Mouse (Mus musculus): ENCODE measurements at regions not wholly inside any gene's neighbourhood (a gene's known extent, or its start where the extent isn't known, plus 50 kb on each side); places are given as distances from the start of the nearest gene placed in this dataset.

DNA sequence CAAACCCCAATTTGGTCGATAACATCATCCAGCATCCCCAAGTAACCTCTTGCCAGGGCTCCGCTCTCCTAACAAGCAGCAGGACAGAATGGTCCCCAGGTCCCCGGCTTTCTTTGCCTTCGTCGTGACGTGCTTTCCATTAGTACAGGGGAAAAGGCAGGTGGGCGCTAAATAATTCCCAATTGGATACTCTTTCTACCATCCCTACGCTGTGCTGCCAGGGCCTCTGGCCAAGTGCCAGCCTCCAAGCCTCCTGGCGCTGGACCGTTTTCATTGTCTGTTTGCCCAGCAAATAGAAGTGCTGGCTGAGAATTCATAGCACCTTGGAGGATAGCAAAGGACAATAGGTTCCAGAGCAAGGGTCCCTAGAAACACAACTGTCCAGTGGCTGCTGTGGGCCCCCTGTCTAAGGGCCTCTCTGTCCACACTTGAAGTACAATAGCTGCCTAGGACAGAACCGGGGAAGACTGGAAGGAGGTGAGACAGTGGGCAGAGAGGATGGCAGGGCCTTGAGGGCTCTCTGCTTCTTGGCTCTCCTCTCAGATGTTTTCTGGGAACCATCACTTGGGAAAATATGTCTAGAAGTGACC, 298.9 kb downstream of the Bcor start:
- TF ChIP-seq CTCF (IDR thresholded peaks at IDR 0.05; ENCODE audit: extremely low read depth, insufficient read length, insufficient replicate concordance, low read depth, low read length): no peak
- TF ChIP-seq POLR2A (IDR thresholded peaks at IDR 0.05; ENCODE audit: low read depth, low read length): no peak
